Mouse (Mus musculus): ENCODE data around the gene Pds5a. TPM values are rescaled to one million over a fixed set of nuclear protein-coding genes. Genes with fewer than 3 reads are reported as not detected.

The Pds5a gene
- polyA plus RNA-seq, 2 experiments = 82.7 to 90.6 TPM

DNA sequence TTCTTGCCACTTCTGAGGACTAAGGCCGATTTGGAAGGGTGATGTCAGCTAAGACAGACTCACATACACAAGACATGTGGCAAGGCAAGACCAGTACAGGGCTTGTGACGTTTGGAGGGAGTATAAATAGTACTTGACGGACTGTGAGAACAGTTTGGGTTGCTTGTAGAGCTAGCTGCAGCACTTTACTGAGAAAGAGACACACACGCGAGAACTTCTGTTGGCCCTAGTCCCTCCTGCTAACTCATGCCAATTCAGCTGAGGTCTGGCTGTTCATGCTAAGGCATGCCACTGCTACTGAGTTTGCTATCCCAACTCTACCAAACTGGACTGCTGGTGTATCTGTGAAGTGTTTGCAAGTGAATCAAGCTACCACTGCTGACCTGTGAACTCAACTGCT is 19.2 kb downstream of the Pds5a start:
- Histone ChIP-seq H3K27me3 (ENCODE audit: control insufficient read depth, insufficient read depth, low read length) (no peaks in the 10 kb centered on the region), H3K4me3 (replicated peaks; ENCODE audit: low read length) (no peak overlapping the region), H3K27ac (replicated peaks; ENCODE audit: low read depth, low read length) (no peak overlapping the region), H3K9ac (ENCODE audit: low read depth, low read length, severe bottlenecking) (no peak overlapping the region), H3K9me3 (ENCODE audit: control insufficient read depth, low read length) (no peaks in the 10 kb centered on the region), H3K36me3 (ENCODE audit: control insufficient read depth, insufficient read depth, low read length) (peaks cover 28% of the 10 kb centered on the region), H3K4me2 (replicated peaks; ENCODE audit: low read depth, low read length, severe bottlenecking) (no peak overlapping the region), H3K4me1 (ENCODE audit: control insufficient read depth, insufficient read depth, low read length) (no peaks in the 10 kb centered on the region)
- DNase-seq (ENCODE audit: low spot score) = no peak
- 90% methylated on average over 5 of the region's 5 CpGs for WGBS
- ATAC-seq (ENCODE audit: low FRiP score, low read depth) = no peak
- no peak for TF ChIP-seq POLR2A (IDR thresholded peaks at IDR 0.05; ENCODE audit: borderline replicate concordance, extremely low read depth, insufficient read depth, insufficient read length)

DNA sequence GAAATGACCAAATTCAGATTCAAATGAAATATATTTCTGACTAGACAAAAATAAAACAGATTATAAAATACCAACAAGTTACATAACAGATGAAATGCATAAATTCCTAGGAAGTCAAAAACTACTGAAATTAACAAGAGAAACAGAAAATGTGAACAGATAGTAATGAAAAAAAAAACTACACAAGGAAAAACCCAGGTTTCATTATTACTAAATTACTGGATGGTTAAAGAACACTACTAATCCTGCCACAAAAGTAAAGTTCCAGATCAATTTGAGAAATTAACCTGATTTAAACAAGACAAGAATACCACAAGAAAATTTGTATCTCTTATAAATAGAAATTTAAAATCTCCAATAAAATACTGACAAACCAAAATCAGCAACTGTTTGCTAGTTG is 25.9 kb downstream of the Pds5a start:
- H3K9ac ChIP-seq (ENCODE audit: low read depth, low read length, severe bottlenecking) = no peak overlapping the region
- no peaks in the 10 kb centered on the region for H3K27me3 ChIP-seq (ENCODE audit: control insufficient read depth, insufficient read depth, low read length)
- H3K36me3 ChIP-seq (ENCODE audit: control insufficient read depth, insufficient read depth, low read length) = peaks cover 15% of the 10 kb centered on the region
- no peak for TF ChIP-seq POLR2A (IDR thresholded peaks at IDR 0.05; ENCODE audit: borderline replicate concordance, extremely low read depth, insufficient read depth, insufficient read length)
- H3K4me2 ChIP-seq (replicated peaks; ENCODE audit: low read depth, low read length, severe bottlenecking) = no peak overlapping the region
- H3K4me1 ChIP-seq (ENCODE audit: control insufficient read depth, insufficient read depth, low read length) = no peaks in the 10 kb centered on the region
- no peak for ATAC-seq (ENCODE audit: low FRiP score, low read depth)
- no peak overlapping the region for H3K4me3 ChIP-seq (replicated peaks; ENCODE audit: low read length)
- no peak overlapping the region for H3K27ac ChIP-seq (replicated peaks; ENCODE audit: low read depth, low read length)
- H3K9me3 ChIP-seq (ENCODE audit: control insufficient read depth, low read length) = peaks cover 5% of the 10 kb centered on the region; the same call in 1 of the 2 replicates
- no peak for DNase-seq (ENCODE audit: low spot score)

DNA sequence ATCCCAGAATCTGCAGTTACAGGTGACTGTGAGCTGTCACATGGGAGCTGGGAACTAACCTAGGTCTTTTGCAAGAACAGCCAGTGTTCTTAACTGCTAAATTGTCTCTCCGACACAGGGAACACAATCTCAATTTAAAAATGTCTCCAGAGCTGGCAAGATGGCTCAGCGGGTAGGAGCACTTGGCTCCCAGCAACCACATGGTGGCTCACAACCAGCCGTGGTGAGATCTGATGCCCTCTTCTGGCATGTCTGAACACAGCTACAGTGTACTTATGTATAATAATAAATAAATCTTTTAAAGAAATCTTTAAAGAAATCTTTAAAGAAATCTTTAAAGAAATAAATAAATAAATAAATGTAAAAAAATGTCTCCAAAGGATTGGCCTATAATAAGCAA is 30.4 kb downstream of the Pds5a start:
- no peaks in the 10 kb centered on the region for H3K9me3 ChIP-seq (ENCODE audit: control insufficient read depth, low read length)
- ATAC-seq (ENCODE audit: low FRiP score, low read depth) (no peak), DNase-seq (ENCODE audit: low spot score) (no peak)
- peaks cover 6% of the 10 kb centered on the region for H3K36me3 ChIP-seq (ENCODE audit: control insufficient read depth, insufficient read depth, low read length)
- WGBS = 85% methylated on average over 3 of the region's 3 CpGs
- H3K4me1 ChIP-seq (ENCODE audit: control insufficient read depth, insufficient read depth, low read length) = no peaks in the 10 kb centered on the region
- no peaks in the 10 kb centered on the region for H3K27me3 ChIP-seq (ENCODE audit: control insufficient read depth, insufficient read depth, low read length)
- H3K4me2 ChIP-seq (replicated peaks; ENCODE audit: low read depth, low read length, severe bottlenecking) = no peak overlapping the region
- no peak overlapping the region for H3K27ac ChIP-seq (replicated peaks; ENCODE audit: low read depth, low read length)
- no peak overlapping the region for H3K4me3 ChIP-seq (replicated peaks; ENCODE audit: low read length)
- H3K9ac ChIP-seq (ENCODE audit: low read depth, low read length, severe bottlenecking) = no peak overlapping the region
- no peak for TF ChIP-seq POLR2A (IDR thresholded peaks at IDR 0.05; ENCODE audit: borderline replicate concordance, extremely low read depth, insufficient read depth, insufficient read length)

DNA sequence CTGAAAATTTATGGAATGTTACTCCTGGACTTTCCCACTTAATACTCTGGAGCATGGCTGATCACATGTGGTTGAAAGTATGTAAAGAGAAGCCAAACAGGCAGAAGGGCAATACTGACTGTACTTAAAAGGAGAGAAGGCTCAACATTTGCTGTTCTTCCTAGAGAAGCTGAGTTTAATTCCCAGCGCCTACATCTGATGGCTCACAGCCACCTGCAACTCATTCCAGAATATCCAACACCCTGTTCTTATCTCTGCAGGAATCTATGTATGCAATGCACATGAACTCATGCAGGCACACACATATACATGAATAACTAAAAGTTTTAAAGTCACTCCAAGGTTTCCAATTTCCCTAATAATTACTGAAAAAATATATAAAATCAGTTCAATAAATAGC is 32.7 kb downstream of the Pds5a start:
- no peaks in the 10 kb centered on the region for H3K4me1 ChIP-seq (ENCODE audit: control insufficient read depth, insufficient read depth, low read length)
- no peak for DNase-seq (ENCODE audit: low spot score)
- ATAC-seq (ENCODE audit: low FRiP score, low read depth) = no peak
- H3K4me2 ChIP-seq (replicated peaks; ENCODE audit: low read depth, low read length, severe bottlenecking) = no peak overlapping the region
- no peak overlapping the region for H3K4me3 ChIP-seq (replicated peaks; ENCODE audit: low read length)
- H3K27ac ChIP-seq (replicated peaks; ENCODE audit: low read depth, low read length) = no peak overlapping the region
- H3K36me3 ChIP-seq (ENCODE audit: control insufficient read depth, insufficient read depth, low read length) = peaks cover 21% of the 10 kb centered on the region
- no peak for TF ChIP-seq POLR2A (IDR thresholded peaks at IDR 0.05; ENCODE audit: borderline replicate concordance, extremely low read depth, insufficient read depth, insufficient read length)
- WGBS = 78% methylated on average over 1 of the region's 1 CpGs
- no peaks in the 10 kb centered on the region for H3K27me3 ChIP-seq (ENCODE audit: control insufficient read depth, insufficient read depth, low read length)
- H3K9me3 ChIP-seq (ENCODE audit: control insufficient read depth, low read length) = no peaks in the 10 kb centered on the region
- H3K9ac ChIP-seq (ENCODE audit: low read depth, low read length, severe bottlenecking) = no peak overlapping the region

DNA sequence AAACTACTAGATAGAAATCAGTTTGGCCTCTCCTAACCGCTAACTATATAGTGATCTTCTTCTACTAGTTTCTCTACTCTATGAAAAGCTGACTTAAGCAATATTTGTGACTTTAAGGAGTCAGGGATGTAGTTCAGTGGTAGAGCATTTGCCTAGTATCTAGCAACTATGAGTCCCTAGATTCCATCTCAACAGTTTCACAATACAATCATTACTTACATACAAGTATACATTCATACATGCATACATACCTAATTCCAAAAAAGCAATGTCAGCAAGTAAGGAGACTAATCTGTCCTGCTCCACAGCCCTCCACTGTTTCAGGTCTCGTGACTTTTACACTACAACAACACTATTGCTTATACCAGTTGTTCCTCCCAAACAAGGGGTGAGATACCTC is 36.1 kb downstream of the Pds5a start:
- Histone ChIP-seq H3K27ac (replicated peaks; ENCODE audit: low read depth, low read length) (no peak overlapping the region), H3K27me3 (ENCODE audit: control insufficient read depth, insufficient read depth, low read length) (no peaks in the 10 kb centered on the region), H3K36me3 (ENCODE audit: control insufficient read depth, insufficient read depth, low read length) (peaks cover 36% of the 10 kb centered on the region), H3K9ac (ENCODE audit: low read depth, low read length, severe bottlenecking) (no peak overlapping the region), H3K4me2 (replicated peaks; ENCODE audit: low read depth, low read length, severe bottlenecking) (no peak overlapping the region), H3K9me3 (ENCODE audit: control insufficient read depth, low read length) (no peaks in the 10 kb centered on the region), H3K4me1 (ENCODE audit: control insufficient read depth, insufficient read depth, low read length) (no peaks in the 10 kb centered on the region), H3K4me3 (replicated peaks; ENCODE audit: low read length) (no peak overlapping the region)
- no peak for DNase-seq (ENCODE audit: low spot score)
- 97% methylated on average over 2 of the region's 2 CpGs for WGBS
- no peak for TF ChIP-seq POLR2A (IDR thresholded peaks at IDR 0.05; ENCODE audit: borderline replicate concordance, extremely low read depth, insufficient read depth, insufficient read length)
- ATAC-seq (ENCODE audit: low FRiP score, low read depth) = no peak

DNA sequence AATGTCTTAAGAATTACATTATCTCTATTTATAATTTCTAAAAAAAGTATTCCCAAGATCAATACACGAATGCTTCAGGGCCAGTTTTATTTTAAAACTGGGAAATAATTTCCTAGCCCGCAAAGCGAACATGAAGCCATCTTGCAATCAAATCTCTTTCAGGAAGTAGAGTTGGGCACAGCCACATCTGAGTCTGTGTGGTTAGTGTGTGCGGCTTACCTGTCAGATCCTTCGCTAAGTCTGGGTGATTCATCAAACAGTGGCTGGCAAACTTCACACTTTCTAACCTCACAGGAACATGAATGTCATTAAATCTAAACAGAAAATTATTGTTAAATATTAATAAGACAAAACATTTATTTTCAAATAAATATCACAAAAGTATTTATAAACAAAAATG is 44.3 kb downstream of the Pds5a start:
- H3K27me3 ChIP-seq (ENCODE audit: control insufficient read depth, insufficient read depth, low read length) = no peaks in the 10 kb centered on the region
- WGBS = 93% methylated on average over 5 of the region's 5 CpGs
- no peak for ATAC-seq (ENCODE audit: low FRiP score, low read depth)
- no peak overlapping the region for H3K4me3 ChIP-seq (replicated peaks; ENCODE audit: low read length)
- TF ChIP-seq POLR2A (IDR thresholded peaks at IDR 0.05; ENCODE audit: borderline replicate concordance, extremely low read depth, insufficient read depth, insufficient read length) = no peak
- H3K9me3 ChIP-seq (ENCODE audit: control insufficient read depth, low read length) = no peaks in the 10 kb centered on the region
- H3K9ac ChIP-seq (ENCODE audit: low read depth, low read length, severe bottlenecking) = no peak overlapping the region
- no peak overlapping the region for H3K27ac ChIP-seq (replicated peaks; ENCODE audit: low read depth, low read length)
- DNase-seq (ENCODE audit: low spot score) = no peak
- H3K4me2 ChIP-seq (replicated peaks; ENCODE audit: low read depth, low read length, severe bottlenecking) = no peak overlapping the region
- peaks cover 75% of the 10 kb centered on the region for H3K36me3 ChIP-seq (ENCODE audit: control insufficient read depth, insufficient read depth, low read length)
- no peaks in the 10 kb centered on the region for H3K4me1 ChIP-seq (ENCODE audit: control insufficient read depth, insufficient read depth, low read length)
